Mouse (Mus musculus): ENCODE results near the gene Pccb. TPM values are rescaled to one million over a fixed set of nuclear protein-coding genes. Genes with fewer than 3 reads are reported as not detected.

Pccb gene
- total and polyA plus RNA-seq, 3 experiments = 87.3 to 117 (median 109) TPM

DNA sequence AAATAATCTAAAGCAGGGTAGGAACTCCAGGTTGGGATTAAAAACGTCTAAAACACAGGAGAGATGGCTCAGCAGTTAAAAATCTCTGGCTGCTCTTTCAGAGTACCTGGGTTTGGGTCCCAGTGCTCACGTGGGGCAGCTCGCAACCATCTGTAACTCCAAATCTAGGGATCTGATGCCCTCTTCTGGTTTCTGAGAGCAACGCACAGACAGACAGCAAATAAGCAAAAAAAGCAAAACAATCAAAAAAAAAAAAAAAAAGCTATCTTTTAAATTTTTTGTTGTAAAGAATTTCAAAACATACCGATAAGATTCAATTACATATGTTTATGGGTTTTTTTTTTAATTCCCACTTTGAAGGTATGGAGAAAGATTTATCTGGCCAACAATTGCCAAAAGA, 31.4 kb downstream of the Pccb start:
- WGBS = 94% methylated on average over 5 of the region's 5 CpGs
- no peaks in the 10 kb centered on the region for H3K4me1 ChIP-seq (ENCODE audit: control insufficient read depth, insufficient read depth, low read length)
- intact Hi-C loops (cut with DNase I) = no loop called here
- no peak for DNase-seq
- TF ChIP-seq POLR2A (IDR thresholded peaks at IDR 0.05; ENCODE audit: insufficient read depth, low read depth, low read length) (no peak), EP300 (IDR thresholded peaks at IDR 0.05; ENCODE audit: insufficient read depth, low read depth, low read length) (no peak), CTCF (IDR thresholded peaks at IDR 0.05) (no peak)
- no peaks in the 10 kb centered on the region for H3K27me3 ChIP-seq (ENCODE audit: control insufficient read depth, insufficient read depth, low read length)
- H3K36me3 ChIP-seq (ENCODE audit: control insufficient read depth, insufficient read depth, low read length) = no peaks in the 10 kb centered on the region
- H3K4me3 ChIP-seq = no peak overlapping the region
- no peak overlapping the region for H3K27ac ChIP-seq
- no peaks in the 10 kb centered on the region for H3K79me2 ChIP-seq (replicated peaks; ENCODE audit: control insufficient read depth, insufficient read depth, low read length)
- H3K9ac ChIP-seq (ENCODE audit: low read depth, low read length) = no peak overlapping the region

GRCm38 (mm10) chr9:101002841-101003240, 31.9 kb downstream of the Pccb start:
- no peak overlapping the region for H3K27ac ChIP-seq
- H3K27me3 ChIP-seq (ENCODE audit: control insufficient read depth, insufficient read depth, low read length) = no peaks in the 10 kb centered on the region
- H3K4me1 ChIP-seq (ENCODE audit: control insufficient read depth, insufficient read depth, low read length) = no peaks in the 10 kb centered on the region
- intact Hi-C loops (cut with DNase I) = no loop called here
- WGBS = 96% methylated on average over 8 of the region's 8 CpGs
- H3K79me2 ChIP-seq (replicated peaks; ENCODE audit: control insufficient read depth, insufficient read depth, low read length) = no peaks in the 10 kb centered on the region
- no peak overlapping the region for H3K9ac ChIP-seq (ENCODE audit: low read depth, low read length)
- no peak for DNase-seq
- H3K36me3 ChIP-seq (ENCODE audit: control insufficient read depth, insufficient read depth, low read length) = no peaks in the 10 kb centered on the region
- TF ChIP-seq CTCF (IDR thresholded peaks at IDR 0.05) = no peak
- TF ChIP-seq EP300 (IDR thresholded peaks at IDR 0.05; ENCODE audit: insufficient read depth, low read depth, low read length) = no peak
- TF ChIP-seq POLR2A (IDR thresholded peaks at IDR 0.05; ENCODE audit: insufficient read depth, low read depth, low read length) = no peak
- no peak overlapping the region for H3K4me3 ChIP-seq

- TF ChIP-seq EP300 (IDR thresholded peaks at IDR 0.05; ENCODE audit: insufficient read depth, low read depth, low read length) = no peak
- TF ChIP-seq CTCF (IDR thresholded peaks at IDR 0.05) = peak; percentile 66
- 98% methylated on average over 4 of the region's 4 CpGs for WGBS
These were observed 32.6 kb downstream of the Pccb start for GRCm38 (mm10) chr9:101002053-101002452.

DNA sequence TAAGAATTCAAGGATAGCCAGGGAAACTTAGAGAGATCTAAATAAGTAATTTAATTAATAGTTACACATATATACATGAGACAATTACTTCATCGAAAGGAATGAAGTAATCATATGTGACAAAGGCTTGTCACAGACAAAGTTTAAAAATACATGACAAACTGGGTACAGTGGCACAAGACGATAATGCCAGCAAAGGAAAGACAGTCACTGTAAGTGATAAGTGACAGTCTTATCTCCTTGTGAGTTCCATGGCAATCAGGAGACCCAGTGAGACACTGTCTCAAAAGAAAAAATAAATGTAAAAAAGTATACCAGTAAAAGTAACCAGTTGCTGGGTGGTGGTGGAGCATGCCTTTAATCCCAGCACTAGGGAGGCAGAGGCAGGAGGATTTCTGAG, 37.6 kb downstream of the Pccb start:
- 80% methylated on average over 2 of the region's 2 CpGs for WGBS
- Histone ChIP-seq H3K27ac (no peak overlapping the region), H3K4me3 (no peak overlapping the region), H3K36me3 (ENCODE audit: control insufficient read depth, insufficient read depth, low read length) (no peaks in the 10 kb centered on the region), H3K4me1 (ENCODE audit: control insufficient read depth, insufficient read depth, low read length) (no peaks in the 10 kb centered on the region), H3K9ac (ENCODE audit: low read depth, low read length) (no peak overlapping the region), H3K27me3 (ENCODE audit: control insufficient read depth, insufficient read depth, low read length) (no peaks in the 10 kb centered on the region), H3K79me2 (replicated peaks; ENCODE audit: control insufficient read depth, insufficient read depth, low read length) (no peaks in the 10 kb centered on the region)
- no peak for DNase-seq
- no peak for TF ChIP-seq CTCF (IDR thresholded peaks at IDR 0.05)
- TF ChIP-seq EP300 (IDR thresholded peaks at IDR 0.05; ENCODE audit: insufficient read depth, low read depth, low read length) = no peak
- TF ChIP-seq POLR2A (IDR thresholded peaks at IDR 0.05; ENCODE audit: insufficient read depth, low read depth, low read length) = no peak
- intact Hi-C loops (cut with DNase I) = no loop called here

More at GRCm38 (mm10) chr9:101002053-101002452, 32.6 kb downstream of the Pccb start:
- DNase-seq = no peak
- no peak overlapping the region for H3K27ac ChIP-seq
- no peaks in the 10 kb centered on the region for H3K36me3 ChIP-seq (ENCODE audit: control insufficient read depth, insufficient read depth, low read length)
- no peaks in the 10 kb centered on the region for H3K79me2 ChIP-seq (replicated peaks; ENCODE audit: control insufficient read depth, insufficient read depth, low read length)
- H3K4me1 ChIP-seq (ENCODE audit: control insufficient read depth, insufficient read depth, low read length) = no peaks in the 10 kb centered on the region
- H3K27me3 ChIP-seq (ENCODE audit: control insufficient read depth, insufficient read depth, low read length) = no peaks in the 10 kb centered on the region
- H3K9ac ChIP-seq (ENCODE audit: low read depth, low read length) = no peak overlapping the region
- intact Hi-C loops (cut with DNase I) = no loop called here
- H3K4me3 ChIP-seq = no peak overlapping the region

DNA sequence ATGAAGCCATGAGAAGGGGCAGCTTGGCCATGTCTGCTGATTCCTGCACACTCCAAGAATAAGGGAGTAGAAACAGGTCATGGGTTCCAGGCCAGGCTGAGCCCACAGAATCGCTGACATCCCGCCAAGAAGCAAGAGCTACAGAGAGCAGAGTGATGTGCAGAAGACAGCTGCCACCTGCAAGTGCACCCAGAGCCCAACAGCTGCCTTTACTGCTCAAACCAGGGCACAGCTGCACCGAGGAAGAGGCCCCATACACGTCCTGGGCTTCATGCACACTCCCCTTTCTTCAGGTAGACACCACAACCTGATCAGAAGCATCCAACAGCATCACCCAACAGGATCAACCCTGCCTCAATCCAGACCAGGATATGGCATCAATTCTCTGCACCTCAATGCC, 40.8 kb downstream of the Pccb start:
- no peak overlapping the region for H3K9ac ChIP-seq (ENCODE audit: low read depth, low read length)
- H3K4me1 ChIP-seq (ENCODE audit: control insufficient read depth, insufficient read depth, low read length) = no peaks in the 10 kb centered on the region
- H3K27me3 ChIP-seq (ENCODE audit: control insufficient read depth, insufficient read depth, low read length) = no peaks in the 10 kb centered on the region
- no peak overlapping the region for H3K4me3 ChIP-seq
- intact Hi-C loops (cut with DNase I) = no loop called here
- TF ChIP-seq EP300 (IDR thresholded peaks at IDR 0.05; ENCODE audit: insufficient read depth, low read depth, low read length) = no peak
- TF ChIP-seq POLR2A (IDR thresholded peaks at IDR 0.05; ENCODE audit: insufficient read depth, low read depth, low read length) = no peak
- TF ChIP-seq CTCF (IDR thresholded peaks at IDR 0.05) = no peak
- H3K27ac ChIP-seq = no peak overlapping the region
- no peaks in the 10 kb centered on the region for H3K36me3 ChIP-seq (ENCODE audit: control insufficient read depth, insufficient read depth, low read length)
- DNase-seq = no peak
- no peaks in the 10 kb centered on the region for H3K79me2 ChIP-seq (replicated peaks; ENCODE audit: control insufficient read depth, insufficient read depth, low read length)
- 91% methylated on average over 4 of the region's 4 CpGs for WGBS

GRCm38 (mm10) chr9:100992191-100992590, 42.5 kb downstream of the Pccb start:
- WGBS = 94% methylated on average over 2 of the region's 2 CpGs
- no peak for DNase-seq
- intact Hi-C loops (cut with DNase I) = no loop called here
- Histone ChIP-seq H3K4me3 (no peak overlapping the region), H3K27ac (no peak overlapping the region), H3K4me1 (ENCODE audit: control insufficient read depth, insufficient read depth, low read length) (no peaks in the 10 kb centered on the region), H3K9ac (ENCODE audit: low read depth, low read length) (no peak overlapping the region), H3K79me2 (replicated peaks; ENCODE audit: control insufficient read depth, insufficient read depth, low read length) (no peaks in the 10 kb centered on the region), H3K36me3 (ENCODE audit: control insufficient read depth, insufficient read depth, low read length) (no peaks in the 10 kb centered on the region), H3K27me3 (ENCODE audit: control insufficient read depth, insufficient read depth, low read length) (no peaks in the 10 kb centered on the region)
- TF ChIP-seq EP300 (IDR thresholded peaks at IDR 0.05; ENCODE audit: insufficient read depth, low read depth, low read length) (no peak), POLR2A (IDR thresholded peaks at IDR 0.05; ENCODE audit: insufficient read depth, low read depth, low read length) (no peak), CTCF (IDR thresholded peaks at IDR 0.05) (no peak)

Data from heart, adult 2 months (tissue).